Mouse (Mus musculus): ENCODE results near the gene Abhd17c.

Gene Abhd17c

GRCm38 (mm10) chr7:84059799-84060198 lies 91.9 kb downstream of the Abhd17c start:
- ChIA-PET CTCF (no interaction called here), POLR2A (no interaction called here)
